Mouse (Mus musculus) heart, adult 2 months (tissue): ENCODE results near the gene Map3k20.

Source experiments
- CTCF ChIP-seq: fragments of 200-600 bp; IDR thresholded peaks from 2 replicates; pipeline ENCODE4 v1.8.1; 2022; ENCODE audit warnings: antibody characterized with exemption, mild to moderate bottlenecking, moderate library complexity
- POLR2A ChIP-seq: fragments of 200-500 bp; IDR thresholded peaks from 2 replicates; pipeline ENCODE4 v1.6.1; 2011; ENCODE audit warnings: mild to moderate bottlenecking, low read depth, low read length, control low read depth; ENCODE audit not compliant: insufficient read depth

- TF ChIP-seq CTCF (no peak), POLR2A (no peak)
These were observed 7.1 kb upstream of the Map3k20 start for GRCm38 (mm10) chr2:72278247-72278873.
